Mouse (Mus musculus) C2C12 (cell line): Measurements from ENCODE around the gene Mtor.

Experiments used
- CTCF ChIP-seq: IDR thresholded peaks from one replicate; pipeline ENCODE4 v1.5.1; 2011; ENCODE audit not compliant: control insufficient read depth, insufficient read depth, insufficient read length
- FOSL1 ChIP-seq: IDR thresholded peaks from one replicate; pipeline ENCODE4 v1.8.0; 2011; ENCODE audit warnings: mild to moderate bottlenecking, low read length; ENCODE audit not compliant: poor library complexity, insufficient read depth, severe bottlenecking
- MAX ChIP-seq: IDR thresholded peaks from one replicate; pipeline ENCODE4 v1.6.1; 2011; ENCODE audit warnings: mild to moderate bottlenecking, control low read depth
- MYOD1 ChIP-seq: IDR thresholded peaks from one replicate; pipeline ENCODE4 v1.6.1; 2011; ENCODE audit warnings: low read depth; ENCODE audit not compliant: control insufficient read depth, insufficient read length
- USF1 ChIP-seq: IDR thresholded peaks from one replicate; pipeline ENCODE4 v1.6.1; 2011; ENCODE audit warnings: low read depth, mild to moderate bottlenecking, control low read depth, moderate library complexity

- TF ChIP-seq CTCF, result no peak
- no peak for TF ChIP-seq MYOD1
- no peak for TF ChIP-seq USF1
- TF ChIP-seq MAX, result no peak
- no peak for TF ChIP-seq FOSL1
Observed at GRCm38 (mm10) chr4:148530778-148531177, 82.4 kb downstream of the Mtor start.
